Mouse (Mus musculus): Measurements from ENCODE around the gene Lrrc36. TPM values are rescaled to one million over a fixed set of nuclear protein-coding genes. Genes with fewer than 3 reads are reported as not detected.

Lrrc36 gene
- total and polyA plus RNA-seq, 3 experiments: 0.06 TPM; not detected in 2

- peaks cover 21 to 28% of the 10 kb centered on the region in 2 experiments for H3K27me3 ChIP-seq (ENCODE audit: control insufficient read depth in 1 of 2, insufficient read depth in 2 of 2, low read length in 2 of 2)
- H3K79me2 ChIP-seq (ENCODE audit: control insufficient read depth, insufficient read depth, low read length, poor library complexity): no peaks in the 10 kb centered on the region
- no peak overlapping the region for H3K4me3 ChIP-seq (ENCODE audit: control insufficient read depth in 1 of 2, insufficient read depth in 1 of 2, low read depth in 2 of 2, low read length in 2 of 2)
- TF ChIP-seq USF1 (IDR thresholded peaks at IDR 0.05; ENCODE audit: low read depth, low read length) (no peak), POLR2A (IDR thresholded peaks at IDR 0.05; ENCODE audit: control insufficient read depth in 1 of 2, insufficient read depth in 1 of 2, low read depth in 1 of 2, low read length in 2 of 2, poor library complexity in 1 of 2) (no peak), RCOR1 (IDR thresholded peaks at IDR 0.05; ENCODE audit: low read depth, low read length) (no peak), MAFK (IDR thresholded peaks at IDR 0.05; ENCODE audit: borderline replicate concordance, low read depth, low read length) (no peak), MEF2A (IDR thresholded peaks at IDR 0.05; ENCODE audit: extremely low read depth, insufficient replicate concordance, low read depth, low read length, poor library complexity, severe bottlenecking) (no peak)
- no peak for DNase-seq (ENCODE audit: low read depth, low spot score)
- H3K9ac ChIP-seq (ENCODE audit: control insufficient read depth, low read depth, low read length, poor library complexity, severe bottlenecking): no peak overlapping the region
- H3K27ac ChIP-seq (ENCODE audit: control insufficient read depth, low read depth, low read length): no peak overlapping the region
- H3K9me3 ChIP-seq (replicated peaks; ENCODE audit: insufficient read depth, low read length): no peaks in the 10 kb centered on the region
- no peaks in the 10 kb centered on the region for H3K4me1 ChIP-seq (ENCODE audit: control insufficient read depth in 1 of 2, insufficient read depth in 2 of 2, low read length in 2 of 2)
- H3K36me3 ChIP-seq (ENCODE audit: control insufficient read depth in 1 of 2, insufficient read depth in 2 of 2, low read length in 2 of 2): no peaks in the 10 kb centered on the region
Measured at GRCm38 (mm10) chr8:105403467-105403866, 9.9 kb upstream of the Lrrc36 start.

- TF ChIP-seq MYB (IDR thresholded peaks at IDR 0.05; ENCODE audit: low read depth, low read length): no peak
- TF ChIP-seq GATA1 (IDR thresholded peaks at IDR 0.05; ENCODE audit: low read depth, low read length): no peak
- no peak for TF ChIP-seq USF1 (IDR thresholded peaks at IDR 0.05; ENCODE audit: low read depth, low read length)
- TF ChIP-seq CTCF (IDR thresholded peaks at IDR 0.05 in 2 of 3, conservative IDR thresholded peaks at IDR 0.05 in 1 of 3; ENCODE audit: control insufficient read depth in 1 of 3, insufficient read depth in 1 of 3, low read depth in 2 of 3, low read length in 3 of 3, poor library complexity in 1 of 3, severe bottlenecking in 1 of 3): no peak
- no peak for TF ChIP-seq NRF1 (IDR thresholded peaks at IDR 0.05; ENCODE audit: insufficient read depth, low read depth, low read length, poor library complexity, severe bottlenecking)
- no peak for TF ChIP-seq SIN3A (IDR thresholded peaks at IDR 0.05; ENCODE audit: low read length)
- TF ChIP-seq POLR2AphosphoS5 (IDR thresholded peaks at IDR 0.05; ENCODE audit: borderline replicate concordance, low read depth, low read length): no peak
- TF ChIP-seq EP300 (IDR thresholded peaks at IDR 0.05; ENCODE audit: low read depth in 1 of 2, low read length in 2 of 2): no peak
- no peak for TF ChIP-seq MAX (IDR thresholded peaks at IDR 0.05; ENCODE audit: low read length)
- no peak for TF ChIP-seq UBTF (IDR thresholded peaks at IDR 0.05; ENCODE audit: borderline replicate concordance, insufficient read depth, low read depth, low read length)
- TF ChIP-seq ETS1 (IDR thresholded peaks at IDR 0.05; ENCODE audit: low read depth, low read length): no peak
- no peak for TF ChIP-seq GABPA (IDR thresholded peaks at IDR 0.05; ENCODE audit: low read depth, low read length)
- TF ChIP-seq ZMIZ1 (IDR thresholded peaks at IDR 0.05; ENCODE audit: low read depth, low read length): no peak
- TF ChIP-seq ZC3H11A (IDR thresholded peaks at IDR 0.05; ENCODE audit: low read depth, low read length): no peak
- TF ChIP-seq JUND (IDR thresholded peaks at IDR 0.05; ENCODE audit: low read depth, low read length): no peak
- TF ChIP-seq POLR2A (IDR thresholded peaks at IDR 0.05; ENCODE audit: control insufficient read depth in 1 of 2, insufficient read depth in 1 of 2, low read depth in 1 of 2, low read length in 2 of 2, poor library complexity in 1 of 2): no peak
- no peak for TF ChIP-seq NELFE (IDR thresholded peaks at IDR 0.05; ENCODE audit: low read depth, low read length)
- TF ChIP-seq TCF12 (IDR thresholded peaks at IDR 0.05; ENCODE audit: low read depth, low read length): no peak
- TF ChIP-seq ELF1 (IDR thresholded peaks at IDR 0.05; ENCODE audit: low read depth, low read length): no peak
- Histone ChIP-seq H3K36me3 (ENCODE audit: control insufficient read depth in 1 of 2, insufficient read depth in 2 of 2, low read length in 2 of 2) (no peaks in the 10 kb centered on the region), H3K9ac (ENCODE audit: control insufficient read depth, low read depth, low read length, poor library complexity, severe bottlenecking) (no peak overlapping the region), H3K27ac (ENCODE audit: control insufficient read depth, low read depth, low read length) (no peak overlapping the region), H3K79me2 (ENCODE audit: control insufficient read depth, insufficient read depth, low read length, poor library complexity) (no peaks in the 10 kb centered on the region), H3K4me3 (ENCODE audit: control insufficient read depth in 1 of 2, insufficient read depth in 1 of 2, low read depth in 2 of 2, low read length in 2 of 2) (no peak overlapping the region), H3K4me1 (ENCODE audit: control insufficient read depth in 1 of 2, insufficient read depth in 2 of 2, low read length in 2 of 2) (no peaks in the 10 kb centered on the region), H3K27me3 (ENCODE audit: control insufficient read depth in 1 of 2, insufficient read depth in 2 of 2, low read length in 2 of 2) (peaks cover 16 to 22% of the 10 kb centered on the region in 2 experiments), H3K9me3 (replicated peaks; ENCODE audit: insufficient read depth, low read length) (no peaks in the 10 kb centered on the region)
- DNase-seq (ENCODE audit: low read depth, low spot score): no peak
Measured at GRCm38 (mm10) chr8:105404496-105404895, 8.9 kb upstream of the Lrrc36 start.
